Mouse (Mus musculus) heart, embryonic 11.5 days (tissue): ENCODE results near the gene Fndc3b. TPM values are rescaled to one million over a fixed set of nuclear protein-coding genes. Genes with fewer than 3 reads are reported as not detected.

Experiments
- ATAC-seq: fragments of 200-750 bp; cut with Nextera tagmentation; replicated peaks from 2 replicates; pipeline ENCODE4 v1.8.0; 2017; ENCODE audit warnings: moderate library complexity; ENCODE audit not compliant: insufficient number of reproducible peaks, low FRiP score, low TSS enrichment
- H3K27ac ChIP-seq: fragments of 300-500 bp; sonication (generic); 2 replicates; pipeline ENCODE4 v1.5.1; 2014; ENCODE audit warnings: mild to moderate bottlenecking, low read depth, low read length
- H3K27me3 ChIP-seq: fragments of 300-500 bp; sonication (generic); 2 replicates; pipeline ENCODE4 v1.6.1; 2014; ENCODE audit warnings: mild to moderate bottlenecking, low read length, mixed read lengths; ENCODE audit not compliant: control insufficient read depth, insufficient read depth
- H3K36me3 ChIP-seq: fragments of 300-500 bp; sonication (generic); 2 replicates; pipeline ENCODE4 v1.6.1; 2014; ENCODE audit warnings: mild to moderate bottlenecking, low read length, moderate library complexity, mixed read lengths; ENCODE audit not compliant: control insufficient read depth, insufficient read depth
- H3K4me1 ChIP-seq: fragments of 300-500 bp; sonication (generic); 2 replicates; pipeline ENCODE4 v1.6.1; 2014; ENCODE audit warnings: low read length; ENCODE audit not compliant: control insufficient read depth, insufficient read depth
- H3K4me2 ChIP-seq: fragments of 300-500 bp; sonication (generic); 2 replicates; pipeline ENCODE4 v1.6.1; 2014; ENCODE audit warnings: mild to moderate bottlenecking, moderate library complexity
- H3K4me3 ChIP-seq: fragments of 300-500 bp; sonication (generic); 2 replicates; pipeline ENCODE4 v1.5.1; 2014; ENCODE audit warnings: low read depth, low read length
- H3K9ac ChIP-seq: fragments of 300-500 bp; sonication (generic); 2 replicates; pipeline ENCODE4 v1.6.1; 2014; ENCODE audit warnings: mild to moderate bottlenecking, low read depth, low read length, moderate library complexity
- H3K9me3 ChIP-seq: fragments of 300-500 bp; sonication (generic); replicated peaks from 2 replicates; pipeline ENCODE4 v1.6.1; 2016; ENCODE audit warnings: low read length; ENCODE audit not compliant: control insufficient read depth
- WGBS: fragments of 180-500 bp; shearing (Covaris S2); extraction: QIAGEN DNeasy Blood & Tissue Kit; methylation state at CpG from one replicate; pipeline ENCODE4 v1.1.7; 2014; ENCODE audit not compliant: insufficient replicate concordance; 5-methylcytosine and 5-hydroxymethylcytosine counted together
- polyA plus RNA-seq: library from polyadenylated mRNA; unstranded; fragments of >200 nt; fragmentation: Nextera tagmentation; extraction: Ambion mirVana; gene quantifications from 2 replicates; pipeline ENCODE4 v1.2.1, GENCODE M21; 2014

The Fndc3b gene
- polyA plus RNA-seq, 1 experiment from 2014 or later, result 28.6 TPM

DNA sequence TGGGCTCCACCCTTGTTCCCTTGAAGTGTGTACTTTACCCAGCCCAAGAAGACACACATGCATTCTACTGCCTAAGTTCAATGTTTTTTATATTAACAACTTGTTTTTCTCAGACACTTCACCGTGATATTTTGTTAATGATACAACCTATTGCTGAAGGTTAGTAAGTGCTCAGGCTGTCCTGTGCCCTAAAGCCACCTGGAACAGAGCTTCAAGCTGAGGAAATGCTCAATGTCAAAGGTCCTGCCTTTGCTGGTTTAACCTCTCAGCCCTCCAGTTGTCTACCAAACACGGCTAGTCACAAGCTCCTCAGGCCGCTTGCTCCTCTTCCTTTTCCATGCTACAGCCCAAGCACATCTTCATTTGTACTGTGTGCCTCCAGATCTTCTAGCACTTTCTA, 157.3 kb downstream of the Fndc3b start:
- H3K9ac ChIP-seq, result no peak overlapping the region
- H3K4me1 ChIP-seq, result no peaks in the 10 kb centered on the region
- 81% methylated on average over 3 of the region's 3 CpGs for WGBS
- peaks cover 9% of the 10 kb centered on the region for H3K36me3 ChIP-seq
- no peak overlapping the region for H3K27ac ChIP-seq
- ATAC-seq, result no peak
- H3K9me3 ChIP-seq, result no peaks in the 10 kb centered on the region
- no peaks in the 10 kb centered on the region for H3K27me3 ChIP-seq
- H3K4me2 ChIP-seq, result no peak overlapping the region
- no peak overlapping the region for H3K4me3 ChIP-seq

- H3K4me3 ChIP-seq, result no peak overlapping the region
- 89% methylated on average over 3 of the region's 3 CpGs for WGBS
- no peaks in the 10 kb centered on the region for H3K4me1 ChIP-seq
These were observed 160.1 kb downstream of the Fndc3b start for GRCm38 (mm10) chr3:27551005-27551404.

DNA sequence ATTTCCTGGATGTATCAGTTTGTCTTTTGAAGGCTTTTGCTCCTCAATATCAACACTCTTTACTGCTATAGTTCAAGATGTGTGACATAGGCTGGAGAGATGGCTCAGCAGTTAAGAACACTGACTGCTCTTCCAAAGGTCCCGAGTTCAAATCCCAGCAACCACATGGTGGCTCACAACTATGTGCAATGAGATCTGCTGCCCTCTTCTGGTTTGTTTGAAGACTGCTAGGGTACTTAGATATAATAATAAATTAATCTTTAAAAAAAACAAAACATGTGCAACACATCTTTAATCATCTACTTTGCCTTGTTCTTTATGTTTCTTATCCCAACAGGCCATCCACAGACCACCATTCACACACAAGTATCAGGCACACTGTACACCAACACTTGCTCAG, 160.7 kb downstream of the Fndc3b start:
- Histone ChIP-seq H3K27ac (no peak overlapping the region), H3K36me3 (peaks cover 5% of the 10 kb centered on the region; the same call in 1 of the 2 replicates), H3K9ac (no peak overlapping the region), H3K9me3 (no peaks in the 10 kb centered on the region), H3K27me3 (no peaks in the 10 kb centered on the region), H3K4me2 (no peak overlapping the region), H3K4me1 (no peaks in the 10 kb centered on the region), H3K4me3 (no peak overlapping the region)
- ATAC-seq, result no peak
- 87% methylated on average over 1 of the region's 1 CpGs for WGBS

More at GRCm38 (mm10) chr3:27551005-27551404, 160.1 kb downstream of the Fndc3b start:
- H3K27me3 ChIP-seq, result no peaks in the 10 kb centered on the region
- no peak for ATAC-seq
- no peak overlapping the region for H3K9ac ChIP-seq
- H3K9me3 ChIP-seq, result no peaks in the 10 kb centered on the region
- H3K4me2 ChIP-seq, result no peak overlapping the region
- peaks cover 7% of the 10 kb centered on the region for H3K36me3 ChIP-seq
- no peak overlapping the region for H3K27ac ChIP-seq

GRCm38 (mm10) chr3:27545651-27546050, 165.5 kb downstream of the Fndc3b start:
- ATAC-seq, result no peak
- Histone ChIP-seq H3K9ac (no peak overlapping the region), H3K4me1 (no peaks in the 10 kb centered on the region), H3K9me3 (no peaks in the 10 kb centered on the region), H3K4me3 (no peak overlapping the region), H3K36me3 (0 out of 2 replicates have a peak, but pooled peaks cover 7% of the 10 kb centered on the region), H3K27me3 (no peaks in the 10 kb centered on the region), H3K4me2 (no peak overlapping the region), H3K27ac (no peak overlapping the region)
- WGBS, result 91% methylated on average over 3 of the region's 3 CpGs

DNA sequence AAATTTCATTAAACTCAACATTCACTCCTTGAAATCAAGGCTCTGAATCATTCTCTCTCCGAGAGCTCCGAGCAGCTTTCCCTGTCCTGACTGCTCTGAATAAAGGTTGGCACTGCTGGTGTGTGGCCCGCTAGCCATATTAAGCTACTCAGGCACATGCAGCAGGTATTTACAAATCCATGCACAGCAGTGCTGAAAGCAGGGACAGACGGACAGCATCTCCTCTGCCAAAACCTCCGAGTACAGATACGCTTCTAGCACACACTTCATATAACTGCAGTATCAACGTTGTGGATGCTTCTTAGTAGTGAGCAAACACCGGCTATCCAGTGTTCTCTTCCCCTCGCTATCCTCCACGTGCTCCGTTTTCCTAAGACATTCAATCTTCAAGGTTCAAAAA, 167.0 kb downstream of the Fndc3b start:
- no peaks in the 10 kb centered on the region for H3K27me3 ChIP-seq
- no peak overlapping the region for H3K9ac ChIP-seq
- H3K4me2 ChIP-seq, result no peak overlapping the region
- 90% methylated on average over 11 of the region's 11 CpGs for WGBS
- H3K9me3 ChIP-seq, result no peaks in the 10 kb centered on the region
- no peaks in the 10 kb centered on the region for H3K4me1 ChIP-seq
- 0 out of 2 replicates have a peak, but pooled peaks cover 4% of the 10 kb centered on the region for H3K36me3 ChIP-seq
- no peak overlapping the region for H3K27ac ChIP-seq
- H3K4me3 ChIP-seq, result no peak overlapping the region
- no peak for ATAC-seq

DNA sequence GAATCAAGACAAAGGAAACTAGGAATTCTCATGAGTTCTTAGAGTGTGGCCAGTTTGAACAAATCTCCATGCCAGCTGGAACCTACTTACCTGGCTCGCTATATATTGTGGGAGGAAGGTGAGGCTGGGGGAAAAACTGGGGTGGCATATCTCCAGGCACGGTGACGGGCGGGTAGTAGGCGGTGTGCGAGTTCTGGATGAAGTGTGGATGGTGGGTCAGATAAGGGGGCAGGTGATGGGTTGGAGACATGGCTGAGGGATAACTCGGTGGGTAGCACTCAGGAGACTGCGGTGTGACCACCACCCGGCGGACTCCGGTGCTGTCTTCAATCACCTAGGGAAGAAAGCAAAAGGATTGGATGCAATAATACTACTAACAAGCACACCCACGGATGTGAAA, 169.3 kb downstream of the Fndc3b start:
- 0 out of 2 replicates have a peak, but pooled peaks cover 4% of the 10 kb centered on the region for H3K36me3 ChIP-seq
- no peak overlapping the region for H3K27ac ChIP-seq
- no peak overlapping the region for H3K9ac ChIP-seq
- H3K9me3 ChIP-seq, result no peaks in the 10 kb centered on the region
- no peak for ATAC-seq
- no peak overlapping the region for H3K4me3 ChIP-seq
- 92% methylated on average over 12 of the region's 12 CpGs for WGBS
- no peak overlapping the region for H3K4me2 ChIP-seq
- no peaks in the 10 kb centered on the region for H3K4me1 ChIP-seq
- no peaks in the 10 kb centered on the region for H3K27me3 ChIP-seq

- Histone ChIP-seq H3K27me3 (no peaks in the 10 kb centered on the region), H3K4me1 (no peaks in the 10 kb centered on the region), H3K9me3 (no peaks in the 10 kb centered on the region), H3K27ac (no peak overlapping the region), H3K4me2 (no peak overlapping the region), H3K36me3 (0 out of 2 replicates have a peak, but pooled peaks cover 4% of the 10 kb centered on the region), H3K4me3 (no peak overlapping the region), H3K9ac (no peak overlapping the region)
- 77% methylated on average over 3 of the region's 3 CpGs for WGBS
- ATAC-seq, result no peak
These were observed 169.9 kb downstream of the Fndc3b start for GRCm38 (mm10) chr3:27541181-27541580.

- Histone ChIP-seq H3K4me1 (peaks cover 14% of the 10 kb centered on the region), H3K4me3 (no peak overlapping the region), H3K9ac (no peak overlapping the region), H3K27me3 (no peaks in the 10 kb centered on the region), H3K27ac (no peak overlapping the region), H3K9me3 (no peaks in the 10 kb centered on the region), H3K36me3 (0 out of 2 replicates have a peak, but pooled peaks cover 3% of the 10 kb centered on the region), H3K4me2 (no peak overlapping the region)
- no peak for ATAC-seq
- WGBS, result 77% methylated on average over 3 of the region's 3 CpGs
These were observed 176.9 kb downstream of the Fndc3b start for GRCm38 (mm10) chr3:27534208-27534607.

GRCm38 (mm10) chr3:27533721-27534120, 177.4 kb downstream of the Fndc3b start:
- ATAC-seq, result no peak
- H3K36me3 ChIP-seq, result 0 out of 2 replicates have a peak, but pooled peaks cover 3% of the 10 kb centered on the region
- no peak overlapping the region for H3K4me2 ChIP-seq
- 78% methylated on average over 4 of the region's 4 CpGs for WGBS
- no peak overlapping the region for H3K27ac ChIP-seq
- no peaks in the 10 kb centered on the region for H3K27me3 ChIP-seq
- H3K4me1 ChIP-seq, result peaks cover 14% of the 10 kb centered on the region
- no peaks in the 10 kb centered on the region for H3K9me3 ChIP-seq
- no peak overlapping the region for H3K9ac ChIP-seq
- H3K4me3 ChIP-seq, result no peak overlapping the region
